Mouse (Mus musculus) cerebellum, adult 9-11 months (tissue): ENCODE measurements at regions not wholly inside any gene's neighbourhood (a gene's known extent, or its start where the extent isn't known, plus 50 kb on each side); places are given as distances from the start of the nearest gene placed in this dataset.

Source experiments
- DNase-seq: peaks from one replicate; pipeline ENCODE4 v3.0.0; 2022

DNA sequence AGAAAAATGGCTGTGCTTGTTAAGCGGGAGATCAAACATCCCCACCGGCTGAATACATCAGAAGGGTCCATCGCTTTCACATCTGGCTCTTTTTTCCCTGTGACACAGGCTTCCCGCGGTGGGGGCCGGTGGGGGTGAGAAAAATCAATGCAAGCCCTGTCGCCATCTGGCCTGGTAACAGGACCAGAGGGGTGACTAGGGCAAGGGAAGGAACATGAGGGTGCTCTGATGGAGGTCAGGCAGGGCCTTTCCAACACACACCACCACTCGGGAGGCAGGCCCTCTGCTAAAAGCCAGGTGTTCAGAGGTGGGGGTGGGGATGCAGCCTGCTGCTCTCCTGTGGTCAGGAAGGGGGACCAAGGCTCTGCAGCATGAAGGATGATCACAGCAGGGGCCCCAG is 107.5 kb upstream of the Syt13 start:
- no peak for DNase-seq

DNA sequence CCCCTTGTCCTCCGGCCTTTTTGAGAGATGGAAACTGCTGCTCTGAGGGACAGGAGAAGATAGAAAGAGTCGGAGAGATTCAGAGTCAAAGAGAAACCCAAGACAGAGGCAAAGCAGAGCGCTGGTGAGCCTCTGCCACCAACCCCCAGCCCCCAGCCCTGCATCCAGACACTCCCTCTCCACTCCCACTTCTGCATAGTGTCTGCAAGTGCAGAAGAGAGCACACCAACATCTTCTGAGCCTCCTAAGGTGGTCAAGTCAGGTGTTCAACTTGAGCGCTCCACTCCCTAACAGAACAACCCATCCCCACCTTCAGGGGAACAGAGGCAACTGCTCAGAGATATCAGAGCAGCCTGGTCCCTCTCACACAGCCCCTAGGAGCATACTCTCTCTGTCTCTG is 106.8 kb upstream of the Syt13 start:
- DNase-seq, result no peak

DNA sequence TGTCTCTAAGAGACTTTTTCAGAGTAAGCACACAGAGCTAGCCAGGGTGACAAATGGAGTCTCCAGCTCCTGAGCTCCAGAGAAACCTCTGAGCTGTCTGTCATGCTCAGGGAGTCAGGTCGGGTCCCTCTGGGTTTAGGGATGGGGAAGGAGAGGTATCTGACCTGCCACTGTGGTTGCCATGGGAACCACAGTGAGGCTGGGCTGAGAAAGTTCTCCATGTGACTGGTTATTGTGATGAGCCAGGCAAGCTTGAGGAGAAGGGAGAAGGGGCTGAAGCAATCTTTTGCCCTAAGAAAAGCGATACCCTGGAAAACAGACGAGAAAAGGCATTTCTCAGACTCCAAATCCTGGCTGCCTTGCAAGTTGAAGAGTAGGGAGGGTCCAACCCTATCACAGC is 105.7 kb upstream of the Syt13 start:
- DNase-seq, result no peak

DNA sequence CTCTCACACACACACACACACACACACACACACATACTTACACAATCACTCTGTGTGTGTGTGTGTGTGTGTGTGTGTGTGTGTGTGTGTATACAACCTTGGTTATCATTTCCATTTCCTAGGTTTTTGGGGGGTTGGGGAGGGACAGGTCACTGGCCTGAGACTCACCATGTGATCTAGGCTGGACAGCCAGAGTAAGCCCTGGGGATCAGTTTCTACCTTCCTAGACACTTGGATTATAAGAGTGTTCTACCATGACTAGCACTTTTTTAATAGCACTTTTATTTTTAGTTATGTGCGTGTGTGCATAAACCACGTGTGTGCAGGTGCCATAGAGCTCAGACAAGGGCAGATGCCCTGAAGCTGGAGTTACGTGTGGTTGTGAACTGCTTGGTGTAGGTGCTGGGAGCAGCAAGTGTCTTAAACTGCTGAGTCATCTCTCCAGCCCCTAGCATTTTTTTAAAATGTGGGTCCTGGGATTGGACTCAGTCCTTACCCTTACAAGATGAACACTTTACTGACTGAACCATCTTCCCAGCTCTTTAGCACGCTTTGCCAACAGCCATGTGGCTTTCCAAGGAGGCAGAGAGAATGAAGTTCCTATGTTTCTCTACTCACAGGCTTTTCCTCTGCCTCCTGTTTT is 105.1 kb upstream of the Syt13 start:
- no peak for DNase-seq

DNA sequence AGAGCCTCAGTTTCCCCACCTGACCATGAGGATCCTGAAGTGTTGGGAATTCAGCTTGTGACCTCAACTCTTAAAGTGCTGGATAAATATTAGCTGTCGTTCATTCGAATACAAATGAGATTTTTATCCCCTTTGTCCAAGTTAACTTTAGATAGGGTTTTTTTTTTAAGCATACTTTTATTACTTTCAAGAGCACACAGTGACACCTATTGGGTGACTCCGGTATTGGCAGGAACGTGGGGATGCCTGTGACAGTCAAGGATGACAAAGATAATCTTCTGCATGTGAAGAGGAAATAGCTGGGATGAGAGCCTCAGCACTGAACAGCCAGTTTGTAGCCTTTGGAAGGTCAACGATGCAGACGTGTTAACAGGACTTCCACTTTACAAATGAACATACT is 103.9 kb upstream of the Syt13 start:
- DNase-seq, result peak; percentile 24

DNA sequence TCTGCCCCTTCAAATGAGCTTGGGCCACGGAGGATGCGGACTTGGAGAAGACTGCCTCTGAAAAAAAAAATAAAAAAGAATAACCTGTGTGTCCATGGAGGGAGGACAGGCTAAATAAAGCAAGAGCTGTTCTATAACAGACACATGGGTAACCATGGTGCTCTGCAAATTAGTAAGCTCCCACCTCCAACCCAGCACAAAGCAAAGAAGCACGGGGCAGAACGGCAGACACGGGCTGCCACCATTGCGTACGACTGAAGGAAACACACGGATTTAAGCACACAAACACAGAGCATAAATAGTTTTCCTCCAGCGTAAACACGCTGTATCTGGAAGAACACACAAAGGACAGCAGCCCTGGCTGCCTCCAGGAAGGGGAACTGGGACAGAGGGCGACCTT is 101.9 kb upstream of the Syt13 start:
- no peak for DNase-seq

DNA sequence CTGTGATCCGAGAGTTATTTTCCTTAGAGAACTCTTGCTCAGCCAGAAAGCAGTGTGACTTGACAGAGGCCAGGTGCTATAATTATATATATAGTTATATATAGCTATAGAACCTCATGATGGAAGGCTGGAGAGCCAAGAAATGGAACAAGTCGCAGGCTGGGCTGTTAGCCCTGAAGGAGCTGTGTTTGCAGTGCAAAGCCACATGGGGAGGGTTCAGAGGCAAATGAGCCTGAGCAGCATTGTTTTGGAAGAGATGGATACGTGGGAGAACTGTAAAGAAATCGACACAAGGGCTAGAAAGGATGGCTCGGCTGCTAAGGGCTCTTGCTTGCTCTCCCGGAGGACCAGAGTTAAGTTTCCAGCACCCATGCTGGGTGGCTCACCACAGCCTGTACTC is 95.3 kb upstream of the Syt13 start:
- DNase-seq, result no peak

DNA sequence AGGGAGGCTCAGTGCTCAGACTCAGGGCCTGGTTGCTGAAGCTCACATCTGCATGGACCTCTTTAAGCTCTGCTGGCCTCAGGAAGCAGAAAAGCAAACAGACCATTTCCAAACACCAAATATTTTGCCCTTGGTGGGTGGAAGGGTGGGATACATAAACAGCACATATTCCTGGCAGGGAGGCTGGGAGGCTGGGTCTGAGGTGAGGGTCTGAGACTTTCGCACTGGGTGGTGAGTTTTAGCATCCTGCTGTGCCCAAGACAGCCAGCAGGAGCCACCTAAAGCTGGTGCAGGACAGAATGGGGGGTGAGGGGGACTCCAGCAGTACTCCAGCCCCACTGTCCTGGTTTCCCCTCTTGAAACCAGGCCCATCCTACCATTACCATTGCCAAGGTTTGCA is 90.6 kb upstream of the Syt13 start:
- no peak for DNase-seq

DNA sequence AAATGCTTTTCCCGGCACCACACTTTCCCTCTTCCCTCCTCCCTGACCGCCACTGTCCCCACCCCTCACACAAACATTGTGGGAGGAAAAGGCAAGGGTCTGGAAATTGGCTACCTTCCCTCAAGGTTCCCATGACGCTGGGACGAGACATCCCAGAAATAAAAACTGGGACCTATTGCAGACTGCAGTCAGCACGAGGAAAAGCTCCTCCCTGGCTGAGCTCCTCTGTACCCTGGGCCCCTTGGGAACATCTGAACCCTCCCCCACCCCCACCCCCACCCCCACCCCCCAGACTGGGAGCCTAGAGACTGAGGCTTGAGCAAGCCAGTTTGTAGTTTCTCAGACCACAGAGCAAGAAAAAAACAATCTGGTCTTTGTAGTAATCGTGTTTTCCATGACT is 89.5 kb upstream of the Syt13 start:
- DNase-seq, result no peak

DNA sequence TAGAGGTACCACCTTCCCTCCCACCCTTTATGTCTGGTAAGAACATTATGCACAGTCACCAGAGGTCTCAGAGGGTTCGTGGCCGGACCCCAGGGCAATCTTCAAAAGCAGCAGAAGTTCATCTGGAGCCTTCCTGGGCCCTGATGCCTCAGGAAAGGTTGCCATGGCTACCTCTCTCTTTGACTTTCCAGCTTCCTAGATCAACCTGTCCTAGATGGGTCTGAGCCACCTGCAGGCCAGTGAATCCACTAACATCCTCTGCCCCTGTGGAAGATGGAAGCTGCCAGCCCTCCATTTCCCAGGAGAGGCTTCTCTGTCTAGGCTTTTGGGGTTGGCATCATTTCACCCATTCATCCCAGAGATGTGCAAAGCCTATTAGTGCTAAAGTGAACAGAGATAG is 84.8 kb upstream of the Syt13 start:
- peak; percentile 28 for DNase-seq

DNA sequence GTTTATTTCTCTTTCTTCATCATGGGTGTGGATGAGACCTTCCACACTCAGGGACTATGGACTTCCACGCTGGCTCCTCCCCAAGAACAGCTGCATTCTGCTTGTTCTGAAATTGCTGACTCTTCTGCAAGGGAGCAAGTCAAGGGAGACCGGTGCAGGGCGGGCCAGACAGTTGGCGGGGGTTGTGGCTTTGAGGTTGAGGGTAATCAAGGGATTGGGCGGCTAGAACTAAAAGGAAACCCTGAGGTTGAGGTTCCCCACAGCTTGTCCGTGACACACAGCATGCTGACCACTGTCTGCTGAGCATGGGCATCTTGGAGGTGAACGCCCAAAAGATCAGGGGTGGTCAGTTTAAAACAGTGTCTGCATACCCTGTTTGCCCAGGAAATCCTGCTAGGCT is 83.1 kb upstream of the Syt13 start:
- no peak for DNase-seq

DNA sequence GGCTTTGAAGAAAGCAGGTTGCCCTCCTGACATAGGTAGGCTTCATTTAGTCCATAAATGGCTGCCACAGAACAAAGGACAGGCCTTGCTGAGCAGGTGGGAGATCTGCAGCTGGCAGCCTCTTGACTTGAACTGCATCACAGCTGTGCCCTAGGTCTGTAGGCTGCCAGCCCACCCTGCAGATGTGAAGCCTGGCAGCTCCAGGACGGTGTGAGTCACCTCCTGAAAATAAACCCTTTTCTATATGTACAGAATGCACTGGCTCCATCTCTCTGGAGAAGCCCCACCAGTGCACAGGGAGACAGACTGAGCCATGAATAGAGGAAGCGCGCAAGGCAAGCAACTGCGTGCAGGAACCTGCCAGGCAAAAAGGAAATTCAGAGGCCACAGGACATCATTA is 78.7 kb upstream of the Syt13 start:
- no peak for DNase-seq

DNA sequence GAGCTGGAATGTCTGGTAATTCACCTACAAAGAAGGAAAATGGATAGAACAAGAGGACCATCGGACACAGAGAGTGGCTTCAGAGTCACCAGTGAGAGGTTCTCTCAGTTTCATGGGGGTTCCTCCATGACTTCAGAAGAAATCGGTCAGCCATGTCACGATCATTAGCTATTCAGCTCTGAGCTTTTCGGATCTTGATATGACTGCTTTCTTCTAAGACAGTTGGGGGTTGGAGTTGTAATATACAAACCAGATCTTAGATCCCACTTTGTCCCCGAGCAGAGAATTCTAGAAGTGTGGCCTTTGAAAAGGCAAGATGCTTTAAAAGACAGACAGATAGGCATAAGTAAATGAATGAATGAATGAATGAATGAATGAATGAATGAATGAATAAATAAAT is 76.9 kb upstream of the Syt13 start:
- no peak for DNase-seq

DNA sequence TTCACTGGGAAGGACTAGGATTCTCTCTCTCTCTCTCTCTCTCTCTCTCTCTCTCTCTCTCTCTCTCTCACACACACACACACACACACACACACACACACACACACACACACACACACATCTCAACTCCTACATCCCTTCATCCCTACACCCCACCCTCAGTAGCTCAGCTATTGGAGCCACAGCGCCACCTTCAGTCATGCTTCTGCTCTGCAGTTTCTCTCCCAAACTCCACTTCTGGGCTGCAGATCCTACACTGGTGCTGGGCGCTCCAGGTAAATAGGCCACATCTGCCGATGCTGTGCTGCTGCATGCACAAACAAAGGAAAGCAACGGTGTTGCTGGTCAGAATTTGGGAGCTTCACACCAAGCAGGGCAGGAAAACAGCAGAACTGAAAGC is 74.9 kb upstream of the Syt13 start:
- peak; percentile 36 for DNase-seq

DNA sequence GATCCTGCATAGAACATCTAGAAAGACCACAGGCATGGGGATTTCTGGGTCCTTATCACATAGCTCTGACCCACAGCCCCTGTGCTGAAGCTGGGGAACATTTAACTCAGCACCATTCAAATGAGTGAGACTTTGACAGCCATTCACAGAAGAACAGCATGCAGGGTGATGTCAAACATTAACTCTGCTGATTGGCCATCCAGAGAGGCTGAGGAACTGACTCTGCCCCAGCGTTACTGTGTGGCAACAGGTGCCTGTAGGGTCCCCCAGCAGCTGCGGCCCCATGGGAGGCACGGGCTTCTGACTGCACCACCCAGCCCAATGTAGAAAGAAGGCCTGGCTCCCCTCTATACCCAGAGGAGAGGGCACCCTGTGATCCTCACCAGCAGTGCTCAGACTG is 73.3 kb upstream of the Syt13 start:
- DNase-seq, result no peak

DNA sequence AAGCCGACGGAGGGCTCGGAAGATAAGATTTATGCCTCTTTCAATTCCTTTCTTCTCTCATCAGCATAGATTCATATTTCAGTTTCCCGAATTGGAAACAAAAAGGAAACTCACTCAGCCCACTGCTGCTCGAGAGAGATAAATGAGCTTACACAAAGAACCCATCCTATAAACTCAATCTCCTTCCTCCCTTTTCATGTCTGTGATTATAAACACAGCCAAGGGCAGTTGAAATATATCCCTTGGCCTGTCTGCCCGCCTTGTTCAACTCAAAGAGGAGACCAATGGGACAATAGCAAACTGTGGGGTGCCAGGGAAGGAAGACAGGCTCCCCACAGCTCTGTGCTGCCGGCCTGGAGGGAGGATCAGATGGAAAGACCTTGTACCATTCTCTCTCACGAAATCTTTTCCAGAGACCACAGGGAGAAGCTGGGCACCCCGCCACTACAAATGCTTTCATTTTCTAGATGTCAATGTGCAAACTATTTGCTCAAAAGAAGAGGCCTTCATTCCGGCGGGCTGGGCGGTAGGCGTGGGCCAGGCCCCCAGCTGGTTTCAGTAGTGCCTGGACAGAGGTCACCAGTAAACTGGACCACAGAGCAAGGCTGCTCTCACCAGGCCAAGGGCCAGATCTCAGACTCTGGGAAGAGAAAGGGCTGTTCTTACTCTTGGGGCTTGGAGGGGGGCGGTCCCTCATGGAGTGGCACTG is 69.7 kb upstream of the Syt13 start:
- DNase-seq, result peak; percentile 45

DNA sequence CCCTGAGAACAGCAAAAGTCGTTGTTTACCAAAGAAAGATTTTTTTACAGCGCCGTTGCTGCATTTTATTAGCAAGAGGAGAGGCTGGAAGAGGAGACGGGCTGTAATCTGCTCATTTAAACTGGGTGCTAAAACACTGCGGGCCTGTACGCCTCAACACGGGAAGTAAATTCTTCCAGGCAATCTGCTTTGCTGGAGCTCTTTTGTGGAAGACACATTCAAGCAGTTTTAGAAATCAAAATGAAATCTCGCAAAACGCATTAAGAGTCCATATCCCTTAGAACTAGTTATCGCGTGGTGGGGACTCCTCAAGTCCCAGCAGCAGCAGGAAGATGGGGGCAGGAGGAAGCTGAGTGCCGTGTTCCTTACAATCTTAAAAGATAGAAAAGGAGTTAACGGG is 65.9 kb upstream of the Syt13 start:
- no peak for DNase-seq

DNA sequence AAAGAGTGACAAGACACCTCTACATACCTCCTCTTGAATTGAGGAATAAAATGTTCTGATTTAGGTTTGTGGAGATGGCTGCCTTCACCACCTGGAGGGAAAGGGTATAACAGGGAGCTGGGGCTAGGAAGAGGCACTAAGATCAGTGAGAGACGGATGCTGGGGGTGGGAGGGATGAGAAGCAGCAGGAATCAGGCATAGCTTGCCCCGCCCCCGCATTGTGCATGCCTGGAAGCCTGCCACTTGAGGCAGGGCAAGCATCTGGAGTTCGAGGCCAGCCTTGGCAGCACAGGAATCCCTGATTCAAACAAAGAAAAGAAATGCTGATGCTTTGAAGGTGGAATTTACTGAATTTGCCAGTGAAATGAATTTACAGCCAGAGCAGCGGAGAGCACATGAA is 63.6 kb upstream of the Syt13 start:
- DNase-seq, result no peak

DNA sequence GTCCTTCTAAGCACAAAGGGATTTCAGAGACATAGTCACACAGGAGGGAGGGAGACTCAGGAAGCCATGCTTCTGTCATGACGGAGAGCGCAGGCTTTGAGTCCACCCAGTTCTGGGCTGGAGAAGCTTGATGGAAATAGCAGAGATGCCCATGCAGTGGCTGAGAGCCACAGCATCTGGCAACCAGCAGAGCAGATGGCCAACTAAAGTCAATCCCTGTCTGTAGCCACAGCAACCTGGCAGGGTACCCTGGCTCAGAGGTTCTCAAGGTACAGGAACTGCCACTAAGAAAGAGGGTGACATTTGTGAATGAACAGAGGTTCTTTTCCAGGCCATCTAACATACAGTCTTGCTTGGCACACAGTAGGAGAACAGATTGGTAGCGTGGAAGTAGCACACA is 61.7 kb upstream of the Syt13 start:
- no peak for DNase-seq

DNA sequence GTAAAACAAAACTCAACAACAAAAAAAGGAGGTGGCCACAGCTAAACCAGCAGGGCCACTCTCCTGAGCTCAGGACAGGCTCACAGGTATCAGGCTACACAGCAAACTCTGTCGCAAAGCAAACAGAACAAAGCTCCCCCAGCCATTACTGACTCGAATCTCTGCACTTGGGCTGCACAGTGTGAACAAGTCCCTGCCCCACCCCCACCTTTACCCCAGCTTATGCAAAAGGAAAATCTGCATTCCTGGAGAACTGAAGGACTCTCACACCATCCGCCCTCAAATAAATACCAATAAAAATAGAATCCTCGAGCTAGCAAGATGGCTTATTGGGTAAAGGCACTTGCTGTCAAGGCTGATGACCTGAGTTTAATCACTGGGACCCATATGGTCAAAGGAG is 60.6 kb upstream of the Syt13 start:
- no peak for DNase-seq

DNA sequence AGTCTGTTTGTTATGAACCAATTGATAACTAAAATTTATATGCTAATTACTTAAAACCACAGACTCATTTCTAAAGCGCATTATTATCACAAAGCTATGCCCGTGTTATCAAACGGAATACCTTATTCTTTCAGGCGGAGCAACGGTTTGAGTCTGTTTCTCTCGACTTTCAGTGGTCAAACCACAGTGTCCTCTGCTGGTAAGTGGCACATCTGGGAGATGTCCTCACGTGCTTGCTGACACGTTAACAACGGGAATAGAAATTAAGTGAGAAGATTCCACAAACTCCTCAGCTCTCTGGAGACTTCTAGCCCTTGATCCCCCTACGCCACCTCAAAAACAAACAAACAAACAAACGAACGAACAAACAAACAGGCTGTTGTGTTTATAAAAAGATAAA is 58.9 kb upstream of the Syt13 start:
- DNase-seq, result no peak

DNA sequence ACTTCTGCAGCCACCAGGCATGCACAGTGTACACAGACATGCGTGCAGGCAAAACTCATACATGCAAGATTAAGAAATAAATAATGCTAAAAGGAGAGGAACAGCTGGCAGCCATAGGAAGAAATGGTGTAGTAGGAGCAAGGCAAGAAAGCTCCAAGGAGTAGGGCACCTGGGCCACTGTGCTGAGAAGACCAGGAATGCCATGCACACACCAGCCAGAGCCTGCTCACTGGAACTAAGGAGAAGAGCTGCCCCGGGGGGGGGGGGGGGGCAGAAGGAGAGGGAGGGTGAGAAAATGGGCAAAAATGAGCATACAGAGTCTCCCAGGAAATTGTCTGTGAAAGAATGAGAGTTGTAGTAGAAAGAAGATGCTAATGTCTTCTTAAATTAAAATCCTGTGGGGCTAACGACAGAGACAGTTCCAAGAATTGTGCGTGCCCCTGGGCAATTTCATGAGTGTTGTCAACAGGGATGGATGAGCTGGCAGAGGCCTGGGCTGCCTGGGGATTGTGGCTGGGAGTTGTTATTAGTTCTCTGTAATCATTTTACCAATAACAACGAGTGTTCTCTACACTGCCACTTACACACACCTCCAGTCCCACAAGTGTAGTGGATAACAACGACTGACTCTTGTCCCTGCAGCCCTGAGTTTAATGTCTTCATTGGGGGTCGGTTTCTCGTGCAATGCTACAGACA is 54.2 kb upstream of the Syt13 start:
- no peak for DNase-seq
